Mouse (Mus musculus): ENCODE data around the gene Atmin.

GRCm38 (mm10) chr8:116944385-116944696 is 1.1 kb downstream of the Atmin start:
- TF ChIP-seq GATA1 (IDR thresholded peaks at IDR 0.05; ENCODE audit: borderline replicate concordance, low read length) (no peak), FLI1 (IDR thresholded peaks at IDR 0.05; ENCODE audit: low read length) (no peak)

Data from megakaryocyte, embryonic 14.5 days (primary cell).